Mouse (Mus musculus) lung, postnatal 14 days (tissue): Measurements from ENCODE around the gene Olfr1459.

Experiments
- DNase-seq: peaks from one replicate; pipeline ENCODE4 v3.0.0; 2021

Gene Olfr1459

GRCm38 (mm10) chr19:13149449-13149848 lies at the start of gene Olfr1459:
Olfr1459 (minus strand) TSS chr19:13149549.
- no peak for DNase-seq

GRCm38 (mm10) chr19:13185434-13185833 lies 36.1 kb upstream of the Olfr1459 start, which contains the start of gene Olfr1462:
Olfr1462 (plus strand) TSS chr19:13185734.
- DNase-seq: no peak

- no peak for DNase-seq
Measured at GRCm38 (mm10) chr19:13162700-13163099, 13.4 kb upstream of the Olfr1459 start, which contains the start of gene Olfr1461. Olfr1461 (plus strand) TSS chr19:13163000.

GRCm38 (mm10) chr19:13106675-13107074 lies 42.7 kb downstream of the Olfr1459 start, which contains the start of gene Olfr1458:
Olfr1458 (minus strand) TSS chr19:13106775.
- no peak for DNase-seq

GRCm38 (mm10) chr19:13097791-13098190 lies 51.6 kb downstream of the Olfr1459 start, which contains the start of gene Olfr1457:
Olfr1457 (minus strand) TSS chr19:13097891.
- no peak for DNase-seq

GRCm38 (mm10) chr19:13093908-13094307 lies 55.4 kb downstream of the Olfr1459 start:
- DNase-seq: no peak
